Mouse (Mus musculus) heart, adult 2 months (tissue): ENCODE measurements at regions not wholly inside any gene's neighbourhood (a gene's known extent, or its start where the extent isn't known, plus 50 kb on each side); places are given as distances from the start of the nearest gene placed in this dataset.

Experiments used
- DNase-seq, 2 experiments: peaks; one replicate each; pipeline ENCODE4 v3.0.0; 2021
- H3K27ac ChIP-seq: fragments of 200-600 bp; 2 replicates; pipeline ENCODE4 v1.8.1; 2022
- H3K27me3 ChIP-seq: fragments of 200-500 bp; 2 replicates; pipeline ENCODE4 v1.6.1; 2012; ENCODE audit warnings: mild to moderate bottlenecking, low read length, inconsistent platforms, mixed read lengths; ENCODE audit not compliant: control insufficient read depth, insufficient read depth
- H3K36me3 ChIP-seq: fragments of 200-500 bp; 2 replicates; pipeline ENCODE4 v1.6.1; 2012; ENCODE audit warnings: low read length, inconsistent platforms; ENCODE audit not compliant: control insufficient read depth, insufficient read depth
- H3K4me1 ChIP-seq: fragments of 200-500 bp; 2 replicates; pipeline ENCODE4 v1.6.1; 2011; ENCODE audit warnings: low read length; ENCODE audit not compliant: control insufficient read depth, insufficient read depth
- H3K4me3 ChIP-seq: fragments of 200-600 bp; 2 replicates; pipeline ENCODE4 v1.8.1; 2022
- H3K79me2 ChIP-seq: fragments of 200-500 bp; replicated peaks from 2 replicates; pipeline ENCODE4 v1.6.1; 2012; ENCODE audit warnings: mild to moderate bottlenecking, inconsistent platforms, low read length, moderate library complexity, mixed read lengths; ENCODE audit not compliant: control insufficient read depth, insufficient read depth
- H3K9ac ChIP-seq: fragments of 200-500 bp; 2 replicates; pipeline ENCODE4 v1.6.1; 2012; ENCODE audit warnings: low read depth, mild to moderate bottlenecking, control low read depth, inconsistent platforms, low read length, mixed read lengths
- CTCF ChIP-seq: fragments of 200-600 bp; IDR thresholded peaks from 2 replicates; pipeline ENCODE4 v1.8.1; 2022; ENCODE audit warnings: antibody characterized with exemption, mild to moderate bottlenecking, moderate library complexity
- EP300 ChIP-seq: fragments of 200-500 bp; IDR thresholded peaks from 2 replicates; pipeline ENCODE4 v1.6.1; 2011; ENCODE audit warnings: low read depth, low read length, control low read depth; ENCODE audit not compliant: insufficient read depth
- POLR2A ChIP-seq: fragments of 200-500 bp; IDR thresholded peaks from 2 replicates; pipeline ENCODE4 v1.6.1; 2011; ENCODE audit warnings: mild to moderate bottlenecking, low read depth, low read length, control low read depth; ENCODE audit not compliant: insufficient read depth
- WGBS: fragments of 180-500 bp; shearing (Covaris S2); methylation state at CpG from one replicate; pipeline ENCODE4 v1.1.7; 2018; 5-methylcytosine and 5-hydroxymethylcytosine counted together
- intact Hi-C: fragments of 180-260 bp; cut with DNase I; formaldehyde crosslinking; loops from one replicate; pipeline ENCODE4 v1.15.1; 2025

GRCm38 (mm10) chr17:84869074-84869722, 78.6 kb upstream of the Lrpprc start:
- H3K9ac ChIP-seq = no peak overlapping the region
- H3K4me1 ChIP-seq = peaks cover 2% of the 10 kb centered on the region; the same call in 1 of the 2 replicates
- intact Hi-C loops = no loop called here
- no peak overlapping the region for H3K27ac ChIP-seq
- no peak overlapping the region for H3K4me3 ChIP-seq
- no peaks in the 10 kb centered on the region for H3K27me3 ChIP-seq
- WGBS = 80% methylated on average over 3 of the region's 3 CpGs
- TF ChIP-seq EP300 = no peak
- no peaks in the 10 kb centered on the region for H3K36me3 ChIP-seq
- no peaks in the 10 kb centered on the region for H3K79me2 ChIP-seq
- no peak for DNase-seq

- H3K79me2 ChIP-seq = no peaks in the 10 kb centered on the region
- peak overlapping the region; percentile 85 for H3K27ac ChIP-seq
- no peak overlapping the region for H3K4me3 ChIP-seq
- 65% methylated on average over 7 of the region's 7 CpGs for WGBS
- TF ChIP-seq POLR2A = 0 out of 2 replicates have a peak, but pooled peaks have one; percentile 10
- TF ChIP-seq CTCF = no peak
- peak; percentile 75 for TF ChIP-seq EP300
- no peak overlapping the region; the same call in 1 of the 2 replicates for H3K9ac ChIP-seq
- intact Hi-C loops = no loop called here
- no peaks in the 10 kb centered on the region; the same call in 1 of the 2 replicates for H3K4me1 ChIP-seq
- peak; percentile 57 to 82 for DNase-seq
- 0 out of 2 replicates have a peak, but pooled peaks cover 3% of the 10 kb centered on the region for H3K36me3 ChIP-seq
- H3K27me3 ChIP-seq = no peaks in the 10 kb centered on the region
Measured at GRCm38 (mm10) chr17:84873554-84873953, 83.0 kb upstream of the Lrpprc start.

- Histone ChIP-seq H3K4me3 (no peak overlapping the region), H3K9ac (no peak overlapping the region), H3K27me3 (no peaks in the 10 kb centered on the region), H3K79me2 (no peaks in the 10 kb centered on the region), H3K4me1 (no peaks in the 10 kb centered on the region; the same call in 1 of the 2 replicates), H3K27ac (peak overlapping the region; percentile 85), H3K36me3 (0 out of 2 replicates have a peak, but pooled peaks cover 3% of the 10 kb centered on the region)
- intact Hi-C loops = no loop called here
- DNase-seq = no peak
- TF ChIP-seq CTCF (no peak), POLR2A (no peak), EP300 (no peak)
- 61% methylated on average over 6 of the region's 6 CpGs for WGBS
Measured at GRCm38 (mm10) chr17:84874494-84874893, 82.0 kb upstream of the Ppm1b start.

- WGBS = 78% methylated on average over 6 of the region's 6 CpGs
- Histone ChIP-seq H3K27ac (no peak overlapping the region), H3K4me1 (no peaks in the 10 kb centered on the region; the same call in 1 of the 2 replicates), H3K9ac (no peak overlapping the region), H3K4me3 (no peak overlapping the region), H3K79me2 (no peaks in the 10 kb centered on the region), H3K36me3 (0 out of 2 replicates have a peak, but pooled peaks cover 3% of the 10 kb centered on the region), H3K27me3 (no peaks in the 10 kb centered on the region)
- TF ChIP-seq CTCF = no peak
- TF ChIP-seq POLR2A = no peak
- TF ChIP-seq EP300 = no peak
- intact Hi-C loops = loop anchor here (5.0 kb wide), 3 partner anchors 82 to 217 kb away; partner anchors contain the start of genes Camkmt, Ppm1b and Prepl
- DNase-seq = no peak
Measured at GRCm38 (mm10) chr17:84875031-84875430, 81.5 kb upstream of the Ppm1b start.

GRCm38 (mm10) chr17:84876037-84876436, 80.5 kb upstream of the Ppm1b start:
- H3K9ac ChIP-seq = no peak overlapping the region
- no peaks in the 10 kb centered on the region for H3K27me3 ChIP-seq
- intact Hi-C loops = loop anchor here (2.0 to 5.0 kb wide), 4 partner anchors 81 to 757 kb away; partner anchors contain the start of genes Camkmt, Ppm1b and Prepl
- H3K4me3 ChIP-seq = no peak overlapping the region
- 68% methylated on average over 4 of the region's 4 CpGs for WGBS
- no peak for DNase-seq
- TF ChIP-seq POLR2A (no peak), EP300 (no peak), CTCF (no peak)
- no peak overlapping the region for H3K27ac ChIP-seq
- H3K36me3 ChIP-seq = 0 out of 2 replicates have a peak, but pooled peaks cover 3% of the 10 kb centered on the region
- no peaks in the 10 kb centered on the region; the same call in 1 of the 2 replicates for H3K4me1 ChIP-seq
- H3K79me2 ChIP-seq = no peaks in the 10 kb centered on the region
